Mouse (Mus musculus): ENCODE data around the gene Fam129a. TPM values are rescaled to one million over a fixed set of nuclear protein-coding genes. Genes with fewer than 3 reads are reported as not detected.
A peak's percentile ranks its signal among the peaks of the same experiment; 100 is the strongest.

Fam129a gene
- polyA plus RNA-seq, 1 experiment from 2014 or later, result 0.51 TPM

DNA sequence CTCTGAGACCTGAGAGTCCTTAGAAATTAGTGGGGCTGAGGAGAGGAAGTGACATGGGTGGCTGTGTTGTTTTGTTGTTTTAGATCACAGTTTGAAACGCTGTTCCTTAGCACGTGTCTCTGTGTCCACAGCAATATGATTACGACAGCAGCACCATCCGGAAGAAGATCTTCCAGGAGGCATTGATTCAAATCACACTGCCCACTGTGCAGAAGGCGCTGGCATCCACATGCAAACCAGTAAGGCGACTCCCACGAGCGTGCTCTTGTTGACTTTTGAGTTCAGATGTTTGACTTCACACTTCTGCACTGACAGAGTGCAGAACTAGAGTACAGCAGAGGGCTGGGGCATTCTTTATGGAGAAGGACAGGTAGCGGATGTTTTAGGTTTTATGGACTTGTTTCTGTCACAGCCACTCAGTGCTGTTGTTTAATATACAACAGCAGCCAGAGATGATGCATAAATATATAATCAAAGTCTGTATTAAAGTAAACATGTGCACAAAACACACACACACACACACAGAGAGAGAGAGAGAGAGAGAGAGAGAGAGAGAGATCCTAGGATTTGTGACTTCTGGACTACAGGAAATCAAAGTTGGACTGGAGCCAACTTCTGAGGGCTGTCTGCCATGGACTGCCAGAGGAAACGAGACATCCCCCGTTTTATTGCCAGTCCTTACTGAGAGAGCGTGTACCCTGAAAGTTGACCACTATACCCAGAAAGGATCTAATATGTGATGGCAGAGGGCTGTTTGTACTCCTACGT is 138.2 kb downstream of the Fam129a start:
- H3K4me1 ChIP-seq (ENCODE audit: control insufficient read depth, insufficient read depth, low read length), result no peaks in the 10 kb centered on the region
- WGBS, result 75% methylated on average over 13 of the region's 13 CpGs
- no peak overlapping the region for H3K4me3 ChIP-seq (ENCODE audit: low read depth, low read length)
- no peaks in the 10 kb centered on the region for H3K36me3 ChIP-seq (ENCODE audit: control insufficient read depth, insufficient read depth, low read length)
- H3K9ac ChIP-seq (ENCODE audit: low read length), result no peak overlapping the region
- H3K4me2 ChIP-seq, result no peak overlapping the region
- DNase-seq (ENCODE audit: low spot score, missing footprints) (peak; percentile 78), ATAC-seq (ENCODE audit: low FRiP score) (no peak)
- H3K27ac ChIP-seq (ENCODE audit: low read depth, low read length), result no peak overlapping the region
- no peaks in the 10 kb centered on the region for H3K9me3 ChIP-seq (ENCODE audit: control insufficient read depth, low read length)
- no peaks in the 10 kb centered on the region for H3K27me3 ChIP-seq (ENCODE audit: control insufficient read depth, insufficient read depth, low read length)

DNA sequence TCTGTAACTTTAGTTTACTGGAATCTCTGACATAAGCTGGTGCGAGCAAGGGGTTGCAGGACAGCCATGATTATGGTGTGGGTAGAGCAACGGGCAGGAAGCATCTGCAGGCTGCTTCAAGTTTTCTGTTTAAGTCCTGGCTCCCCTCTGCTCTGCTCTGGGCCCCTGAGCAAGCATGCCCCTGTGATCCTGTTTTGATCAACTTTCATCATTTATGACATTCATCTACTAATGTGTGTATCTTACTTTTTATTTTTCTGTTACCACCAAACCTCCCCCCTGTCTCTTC is 138.7 kb downstream of the Fam129a start:
- Histone ChIP-seq H3K9ac (ENCODE audit: low read length) (no peak overlapping the region), H3K9me3 (ENCODE audit: control insufficient read depth, low read length) (no peaks in the 10 kb centered on the region), H3K36me3 (ENCODE audit: control insufficient read depth, insufficient read depth, low read length) (no peaks in the 10 kb centered on the region), H3K4me1 (ENCODE audit: control insufficient read depth, insufficient read depth, low read length) (no peaks in the 10 kb centered on the region), H3K27ac (ENCODE audit: low read depth, low read length) (no peak overlapping the region), H3K4me2 (no peak overlapping the region), H3K4me3 (ENCODE audit: low read depth, low read length) (no peak overlapping the region), H3K27me3 (ENCODE audit: control insufficient read depth, insufficient read depth, low read length) (no peaks in the 10 kb centered on the region)
- peak; percentile 49 for DNase-seq (ENCODE audit: low spot score, missing footprints)
- WGBS, result 76% methylated on average over 2 of the region's 2 CpGs
- no peak for ATAC-seq (ENCODE audit: low FRiP score)

DNA sequence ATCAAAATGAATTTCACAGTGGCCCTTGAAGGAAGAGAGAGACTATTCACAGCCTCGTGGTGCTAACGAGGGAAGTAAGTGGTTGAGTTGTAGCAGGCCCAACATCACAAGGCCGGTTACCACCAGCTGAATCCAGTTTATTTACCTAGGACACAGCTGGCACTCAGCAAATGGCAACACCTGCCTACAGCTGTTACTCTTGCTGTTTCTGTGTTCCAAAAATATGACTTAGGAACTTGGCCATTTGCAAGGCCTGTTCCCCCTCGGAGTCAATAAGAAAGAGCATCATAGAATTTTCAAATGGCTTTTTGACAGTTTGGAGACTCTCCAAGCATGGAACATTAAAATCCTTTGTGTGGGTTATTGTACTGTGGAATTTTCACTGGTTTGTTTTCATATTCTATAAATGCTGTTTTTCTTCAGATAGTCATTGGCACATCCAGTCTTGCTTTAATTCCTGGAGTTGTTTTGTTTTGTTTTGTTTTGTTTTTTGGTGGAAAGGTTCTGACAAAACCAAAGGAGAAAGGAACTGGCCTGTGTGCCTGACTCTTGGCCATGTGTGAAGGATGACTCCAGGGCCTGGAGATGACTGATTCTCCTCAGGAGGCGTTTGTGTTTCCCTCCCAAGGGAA is 139.6 kb downstream of the Fam129a start:
- Histone ChIP-seq H3K27me3 (ENCODE audit: control insufficient read depth, insufficient read depth, low read length) (no peaks in the 10 kb centered on the region), H3K4me2 (no peak overlapping the region), H3K9ac (ENCODE audit: low read length) (no peak overlapping the region), H3K4me3 (ENCODE audit: low read depth, low read length) (no peak overlapping the region), H3K36me3 (ENCODE audit: control insufficient read depth, insufficient read depth, low read length) (no peaks in the 10 kb centered on the region), H3K27ac (ENCODE audit: low read depth, low read length) (no peak overlapping the region), H3K4me1 (ENCODE audit: control insufficient read depth, insufficient read depth, low read length) (no peaks in the 10 kb centered on the region), H3K9me3 (ENCODE audit: control insufficient read depth, low read length) (no peaks in the 10 kb centered on the region)
- ATAC-seq (ENCODE audit: low FRiP score) (no peak), DNase-seq (ENCODE audit: low spot score, missing footprints) (peak; percentile 80)
- 83% methylated on average over 5 of the region's 5 CpGs for WGBS

DNA sequence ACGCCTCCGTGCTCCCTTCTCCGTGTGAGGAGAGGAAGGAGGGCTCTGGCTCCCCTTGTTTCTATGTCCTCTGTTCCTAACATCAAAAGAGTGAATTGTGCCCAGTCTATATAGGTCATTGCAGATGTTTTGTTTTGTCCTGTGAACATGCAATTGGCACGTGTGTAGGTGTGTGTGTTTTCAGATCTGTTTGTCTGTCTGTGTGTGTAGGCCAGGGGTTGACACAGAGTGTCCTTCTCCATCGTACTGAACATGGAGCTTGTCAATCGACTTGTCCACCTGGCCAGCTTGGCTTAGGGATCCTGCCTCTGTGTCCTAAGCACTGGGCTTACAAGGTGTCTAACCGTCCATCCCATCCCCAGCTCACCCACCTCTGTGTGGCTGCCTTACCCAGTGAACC is 140.1 kb downstream of the Fam129a start:
- ATAC-seq (ENCODE audit: low FRiP score) (no peak), DNase-seq (ENCODE audit: low spot score, missing footprints) (peak; percentile 44)
- H3K36me3 ChIP-seq (ENCODE audit: control insufficient read depth, insufficient read depth, low read length), result no peaks in the 10 kb centered on the region
- no peaks in the 10 kb centered on the region for H3K4me1 ChIP-seq (ENCODE audit: control insufficient read depth, insufficient read depth, low read length)
- 86% methylated on average over 7 of the region's 7 CpGs for WGBS
- no peak overlapping the region for H3K4me3 ChIP-seq (ENCODE audit: low read depth, low read length)
- no peaks in the 10 kb centered on the region for H3K9me3 ChIP-seq (ENCODE audit: control insufficient read depth, low read length)
- H3K4me2 ChIP-seq, result no peak overlapping the region
- no peak overlapping the region for H3K9ac ChIP-seq (ENCODE audit: low read length)
- no peak overlapping the region for H3K27ac ChIP-seq (ENCODE audit: low read depth, low read length)
- H3K27me3 ChIP-seq (ENCODE audit: control insufficient read depth, insufficient read depth, low read length), result no peaks in the 10 kb centered on the region

DNA sequence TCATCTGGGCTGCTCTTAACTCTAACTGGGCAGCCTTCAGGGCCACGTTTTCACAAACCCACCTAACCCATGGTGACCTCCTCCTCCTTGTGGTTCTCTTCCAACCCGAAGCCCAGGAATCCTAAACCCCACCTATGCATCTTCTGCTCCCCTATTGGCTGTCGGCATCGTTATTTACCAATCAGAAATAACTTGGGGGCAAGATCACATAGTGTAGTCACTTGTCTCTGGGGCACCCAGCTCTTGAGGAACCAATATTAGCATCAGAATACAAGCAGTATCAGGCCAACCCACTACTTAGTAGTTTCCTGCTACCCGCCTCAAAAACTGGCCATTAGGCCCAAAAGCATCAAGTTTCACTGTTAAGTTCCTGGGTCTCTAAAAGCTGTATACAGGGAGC is 141.7 kb downstream of the Fam129a start:
- H3K36me3 ChIP-seq (ENCODE audit: control insufficient read depth, insufficient read depth, low read length), result no peaks in the 10 kb centered on the region
- peak; percentile 31 for DNase-seq (ENCODE audit: low spot score, missing footprints)
- ATAC-seq (ENCODE audit: low FRiP score), result no peak
- no peak overlapping the region for H3K27ac ChIP-seq (ENCODE audit: low read depth, low read length)
- H3K4me1 ChIP-seq (ENCODE audit: control insufficient read depth, insufficient read depth, low read length), result no peaks in the 10 kb centered on the region
- H3K4me2 ChIP-seq, result no peak overlapping the region
- H3K9ac ChIP-seq (ENCODE audit: low read length), result no peak overlapping the region
- WGBS, result 38% methylated on average over 5 of the region's 5 CpGs
- H3K4me3 ChIP-seq (ENCODE audit: low read depth, low read length), result no peak overlapping the region
- H3K27me3 ChIP-seq (ENCODE audit: control insufficient read depth, insufficient read depth, low read length), result no peaks in the 10 kb centered on the region
- H3K9me3 ChIP-seq (ENCODE audit: control insufficient read depth, low read length), result no peaks in the 10 kb centered on the region

DNA sequence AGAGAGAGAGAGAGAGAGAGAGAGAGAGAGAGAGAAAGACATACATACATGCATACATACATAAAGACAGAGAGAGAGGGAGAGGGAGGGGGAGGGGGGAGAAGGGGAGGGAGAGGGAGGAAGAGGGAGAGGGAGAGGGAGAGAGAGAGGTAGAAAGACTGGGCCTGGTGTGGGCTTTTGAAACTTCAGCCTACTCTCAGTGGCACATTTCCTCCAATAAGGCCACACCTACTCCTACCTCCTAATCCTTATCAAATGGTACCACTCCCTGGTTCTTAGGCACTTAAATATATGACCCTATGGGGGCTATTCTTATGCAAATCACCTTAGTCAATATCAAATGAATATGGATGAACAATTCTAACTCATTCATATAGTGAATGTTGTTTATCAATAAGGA is 142.6 kb downstream of the Fam129a start:
- no peaks in the 10 kb centered on the region for H3K27me3 ChIP-seq (ENCODE audit: control insufficient read depth, insufficient read depth, low read length)
- no peaks in the 10 kb centered on the region for H3K36me3 ChIP-seq (ENCODE audit: control insufficient read depth, insufficient read depth, low read length)
- no peak overlapping the region for H3K4me2 ChIP-seq
- no peak overlapping the region for H3K9ac ChIP-seq (ENCODE audit: low read length)
- no peaks in the 10 kb centered on the region for H3K4me1 ChIP-seq (ENCODE audit: control insufficient read depth, insufficient read depth, low read length)
- DNase-seq (ENCODE audit: low spot score, missing footprints) (no peak), ATAC-seq (ENCODE audit: low FRiP score) (no peak)
- H3K4me3 ChIP-seq (ENCODE audit: low read depth, low read length), result no peak overlapping the region
- no peak overlapping the region for H3K27ac ChIP-seq (ENCODE audit: low read depth, low read length)
- no peaks in the 10 kb centered on the region for H3K9me3 ChIP-seq (ENCODE audit: control insufficient read depth, low read length)

DNA sequence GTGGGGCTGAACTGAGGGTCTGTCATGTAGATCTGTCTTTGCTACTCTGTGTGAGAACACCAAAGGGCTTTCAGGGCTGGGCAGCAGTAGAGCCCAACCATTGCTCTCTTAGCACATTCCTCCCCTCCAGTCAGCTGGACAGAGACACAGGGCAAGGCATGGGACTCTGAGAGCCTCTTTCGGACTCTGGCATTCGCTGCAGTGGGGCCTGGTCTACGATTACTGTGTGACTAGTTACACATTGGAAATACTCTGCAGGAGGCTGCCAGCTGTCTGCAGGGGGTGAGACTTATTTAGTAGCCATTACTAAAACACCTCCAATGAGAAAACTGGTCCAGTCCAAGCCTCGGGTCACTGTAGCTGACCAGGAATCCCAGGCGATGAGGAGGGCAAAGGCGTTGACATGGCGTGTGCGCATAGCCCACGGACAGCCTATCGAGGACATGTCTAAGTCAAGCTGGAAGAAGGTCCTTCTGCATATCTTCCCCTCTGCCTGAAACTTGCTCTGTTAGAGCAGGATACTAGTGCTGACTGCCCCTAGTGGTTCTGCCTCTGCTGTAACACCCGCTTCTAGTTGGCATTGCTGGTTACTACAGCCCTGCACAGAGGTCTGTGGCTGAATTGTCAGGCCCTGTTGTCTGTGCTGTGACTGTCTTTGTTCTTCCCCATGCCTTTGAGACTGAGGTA is 145.2 kb downstream of the Fam129a start:
- WGBS, result 78% methylated on average over 11 of the region's 11 CpGs
- Histone ChIP-seq H3K4me3 (ENCODE audit: low read depth, low read length) (no peak overlapping the region), H3K9ac (ENCODE audit: low read length) (no peak overlapping the region), H3K36me3 (ENCODE audit: control insufficient read depth, insufficient read depth, low read length) (no peaks in the 10 kb centered on the region), H3K4me1 (ENCODE audit: control insufficient read depth, insufficient read depth, low read length) (no peaks in the 10 kb centered on the region), H3K27me3 (ENCODE audit: control insufficient read depth, insufficient read depth, low read length) (no peaks in the 10 kb centered on the region), H3K27ac (ENCODE audit: low read depth, low read length) (no peak overlapping the region), H3K9me3 (ENCODE audit: control insufficient read depth, low read length) (no peaks in the 10 kb centered on the region), H3K4me2 (no peak overlapping the region)
- peak; percentile 77 for DNase-seq (ENCODE audit: low spot score, missing footprints)
- no peak for ATAC-seq (ENCODE audit: low FRiP score)

DNA sequence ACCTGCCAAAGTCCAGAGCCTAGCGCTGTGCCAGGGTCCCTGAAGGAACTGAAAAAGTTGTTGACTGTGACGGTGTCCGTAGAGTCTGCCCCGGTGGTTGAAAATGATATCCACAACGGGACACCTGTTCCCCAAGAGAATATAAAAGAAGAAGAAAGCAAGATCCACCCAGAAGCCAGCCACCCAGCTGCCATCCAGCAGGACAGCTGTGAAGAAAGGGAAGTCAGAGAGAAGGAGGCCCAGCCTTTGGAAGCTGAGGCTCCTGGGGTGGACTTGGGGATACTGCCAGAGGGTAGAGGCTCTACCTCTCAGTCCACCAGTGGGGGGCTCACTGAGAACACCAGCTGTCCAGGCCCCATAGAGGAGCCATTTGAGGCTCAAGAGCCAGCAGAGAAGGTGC is 146.6 kb downstream of the Fam129a start:
- ATAC-seq (ENCODE audit: low FRiP score) (no peak), DNase-seq (ENCODE audit: low spot score, missing footprints) (peak; percentile 31)
- H3K27ac ChIP-seq (ENCODE audit: low read depth, low read length), result no peak overlapping the region
- 95% methylated on average over 5 of the region's 5 CpGs for WGBS
- H3K4me3 ChIP-seq (ENCODE audit: low read depth, low read length), result no peak overlapping the region
- H3K4me1 ChIP-seq (ENCODE audit: control insufficient read depth, insufficient read depth, low read length), result no peaks in the 10 kb centered on the region
- no peak overlapping the region for H3K9ac ChIP-seq (ENCODE audit: low read length)
- no peaks in the 10 kb centered on the region for H3K36me3 ChIP-seq (ENCODE audit: control insufficient read depth, insufficient read depth, low read length)
- H3K27me3 ChIP-seq (ENCODE audit: control insufficient read depth, insufficient read depth, low read length), result no peaks in the 10 kb centered on the region
- H3K9me3 ChIP-seq (ENCODE audit: control insufficient read depth, low read length), result no peaks in the 10 kb centered on the region
- H3K4me2 ChIP-seq, result no peak overlapping the region

DNA sequence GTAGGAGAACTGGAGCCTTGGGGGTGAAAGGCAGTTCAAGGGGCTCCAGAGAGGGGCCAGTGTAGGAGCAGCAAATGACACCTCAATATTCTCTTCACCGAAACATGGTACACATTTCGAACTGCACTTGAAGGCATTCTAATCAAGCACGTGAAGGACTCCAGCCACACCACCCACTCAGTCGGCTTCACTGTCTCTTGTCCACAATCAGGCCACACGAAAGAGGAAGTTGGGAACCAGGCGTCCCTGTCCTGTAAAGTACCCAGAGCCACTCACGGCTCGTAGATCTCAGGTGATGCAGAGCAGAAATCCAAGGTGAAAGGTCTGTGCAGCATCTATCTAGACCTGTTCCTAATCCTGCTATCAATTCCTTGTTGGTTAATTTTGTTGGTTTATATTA is 147.6 kb downstream of the Fam129a start:
- DNase-seq (ENCODE audit: low spot score, missing footprints) (no peak), ATAC-seq (ENCODE audit: low FRiP score) (no peak)
- Histone ChIP-seq H3K36me3 (ENCODE audit: control insufficient read depth, insufficient read depth, low read length) (no peaks in the 10 kb centered on the region), H3K4me3 (ENCODE audit: low read depth, low read length) (no peak overlapping the region), H3K27me3 (ENCODE audit: control insufficient read depth, insufficient read depth, low read length) (no peaks in the 10 kb centered on the region), H3K4me2 (no peak overlapping the region), H3K9ac (ENCODE audit: low read length) (no peak overlapping the region), H3K4me1 (ENCODE audit: control insufficient read depth, insufficient read depth, low read length) (no peaks in the 10 kb centered on the region), H3K9me3 (ENCODE audit: control insufficient read depth, low read length) (no peaks in the 10 kb centered on the region), H3K27ac (ENCODE audit: low read depth, low read length) (no peak overlapping the region)
- WGBS, result 91% methylated on average over 8 of the region's 8 CpGs

Measured in midbrain, embryonic 11.5 days (tissue).